Mouse (Mus musculus) bone marrow, adult 2 months (tissue): ENCODE data around the gene Cps1. TPM values are rescaled to one million over a fixed set of nuclear protein-coding genes. Genes with fewer than 3 reads are reported as not detected.

Experiments used
- H3K27ac ChIP-seq: fragments of 200-500 bp; 2 replicates; pipeline ENCODE4 v1.5.1; 2012; ENCODE audit warnings: low read depth, mild to moderate bottlenecking, control low read depth, inconsistent platforms, low read length; ENCODE audit not compliant: control insufficient read depth, poor library complexity, insufficient read depth
- H3K4me1 ChIP-seq: fragments of 200-500 bp; 2 replicates; pipeline ENCODE4 v1.6.1; 2011; ENCODE audit warnings: low read length; ENCODE audit not compliant: control insufficient read depth, insufficient read depth
- H3K4me3 ChIP-seq: fragments of 200-500 bp; replicated peaks from 2 replicates; pipeline ENCODE3; 2011; ENCODE audit warnings: mild to moderate bottlenecking, low read depth, low read length, control low read depth; ENCODE audit not compliant: control insufficient read depth
- CTCF ChIP-seq: fragments of 200-500 bp; IDR thresholded peaks from 2 replicates; pipeline ENCODE4 v1.5.1; 2011; ENCODE audit warnings: low read length, control low read depth; ENCODE audit not compliant: control insufficient read depth, insufficient read depth
- POLR2A ChIP-seq: fragments of 200-500 bp; IDR thresholded peaks from 2 replicates; pipeline ENCODE4 v1.6.1; 2011; ENCODE audit warnings: low read depth, mild to moderate bottlenecking, control low read depth, low read length, borderline replicate concordance; ENCODE audit not compliant: control insufficient read depth
- WGBS: fragments of 180-500 bp; shearing (Covaris S2); methylation state at CpG from one replicate; pipeline ENCODE4 v1.1.7; 2018; 5-methylcytosine and 5-hydroxymethylcytosine counted together
- polyA plus RNA-seq: library from polyadenylated mRNA; stranded (reverse); fragments of >200 nt; gene quantifications from 2 replicates; pipeline ENCODE4 v1.2.4, GENCODE M21; 2011; ENCODE audit warnings: low replicate concordance; ENCODE audit not compliant: missing spikeins, insufficient read depth, insufficient read length

Cps1 gene
- polyA plus RNA-seq, result 1.6 and 3.7 TPM in 2 replicates

GRCm38 (mm10) chr1:67122797-67123196 is at the start of gene Cps1:
Cps1 (plus strand) TSS chr1:67123026.
- TF ChIP-seq POLR2A, result no peak
- TF ChIP-seq CTCF, result no peak
- Histone ChIP-seq H3K4me3 (no peak within 1 kb of the TSS), H3K4me1 (no peaks in the 10 kb centered on the region), H3K27ac (no peak within 1 kb of the TSS)
- WGBS, result 71% methylated on average over 3 of the region's 3 CpGs

GRCm38 (mm10) chr1:67077739-67078138 is 45.1 kb upstream of the Cps1 start:
- WGBS, result 73% methylated on average over 2 of the region's 2 CpGs
- TF ChIP-seq POLR2A, result no peak
- TF ChIP-seq CTCF, result no peak

GRCm38 (mm10) chr1:67078666-67079065 is 44.2 kb upstream of the Cps1 start:
- no peak overlapping the region for H3K4me3 ChIP-seq
- no peak for TF ChIP-seq CTCF
- no peak overlapping the region for H3K27ac ChIP-seq
- WGBS, result 65% methylated on average over 2 of the region's 2 CpGs
- no peaks in the 10 kb centered on the region for H3K4me1 ChIP-seq

More at GRCm38 (mm10) chr1:67077739-67078138, 45.1 kb upstream of the Cps1 start:
- Histone ChIP-seq H3K27ac (no peak overlapping the region), H3K4me3 (no peak overlapping the region), H3K4me1 (no peaks in the 10 kb centered on the region)

- 77% methylated on average over 7 of the region's 7 CpGs for WGBS
- Histone ChIP-seq H3K27ac (no peak overlapping the region), H3K4me3 (no peak overlapping the region), H3K4me1 (no peaks in the 10 kb centered on the region)
- TF ChIP-seq POLR2A (no peak), CTCF (no peak)
Observed at GRCm38 (mm10) chr1:67079146-67079545, 43.7 kb upstream of the Cps1 start.

GRCm38 (mm10) chr1:67092473-67092872 is 30.4 kb upstream of the Cps1 start:
- 62% methylated on average over 1 of the region's 1 CpGs for WGBS

GRCm38 (mm10) chr1:67099215-67099614 is 23.6 kb upstream of the Cps1 start:
- H3K4me1 ChIP-seq, result no peaks in the 10 kb centered on the region
- H3K27ac ChIP-seq, result no peak overlapping the region
- H3K4me3 ChIP-seq, result no peak overlapping the region
- WGBS, result 85% methylated on average over 1 of the region's 1 CpGs
- TF ChIP-seq CTCF (no peak), POLR2A (no peak)

More at GRCm38 (mm10) chr1:67092473-67092872, 30.4 kb upstream of the Cps1 start:
- TF ChIP-seq POLR2A (no peak), CTCF (no peak)
- Histone ChIP-seq H3K4me3 (no peak overlapping the region), H3K27ac (no peak overlapping the region), H3K4me1 (no peaks in the 10 kb centered on the region)

GRCm38 (mm10) chr1:67103476-67104248 is 19.2 kb upstream of the Cps1 start:
- Histone ChIP-seq H3K27ac (no peak overlapping the region), H3K4me1 (no peaks in the 10 kb centered on the region), H3K4me3 (no peak overlapping the region)
- 75% methylated on average over 12 of the region's 12 CpGs for WGBS
- TF ChIP-seq POLR2A, result no peak
- TF ChIP-seq CTCF, result no peak

- WGBS, result 76% methylated on average over 3 of the region's 3 CpGs
Observed at GRCm38 (mm10) chr1:67111621-67112298, 11.1 kb upstream of the Cps1 start.

More at GRCm38 (mm10) chr1:67111621-67112298, 11.1 kb upstream of the Cps1 start:
- Histone ChIP-seq H3K4me1 (no peaks in the 10 kb centered on the region), H3K27ac (no peak overlapping the region), H3K4me3 (no peak overlapping the region)
- TF ChIP-seq POLR2A (no peak), CTCF (no peak)
